Comparison of ENCODE assay signal across 27 mouse cellular contexts in genomic region chr9:87965103-87965780, GRCm38 (mm10).
DNase-seq lines count a peak whose midpoint lies in the region; ATAC-seq and TF ChIP-seq lines count a peak whose summit lies in the region.
"Had no signal": no experiment of that assay in that cellular context is flagged by ENCODE, and none has a peak within 500 bp of the region (broad histone marks: within the 10 kb centered on the region; RNA-seq: fewer than 3 reads in every experiment).

No protein-coding gene starts in this region.

- H3K27ac ChIP-seq in embryonic facial prominence, embryonic 11.5 days (replicated peaks; ENCODE audit: low read depth, low read length), result no peak overlapping the region
- no peak overlapping the region for H3K27ac ChIP-seq in embryonic facial prominence, embryonic 10.5 days (replicated peaks)
- H3K27ac ChIP-seq in lung, embryonic 16.5 days (ENCODE audit: low read length), result peak overlapping the region; percentile 36; the same call in 1 of the 2 replicates
- H3K27ac ChIP-seq in embryonic facial prominence, embryonic 15.5 days (replicated peaks), result peak overlapping the region; percentile 61
- no peak overlapping the region for H3K27ac ChIP-seq in thymus, adult 2 months (ENCODE audit: control insufficient read depth, insufficient read depth, low read length)
- H3K27ac ChIP-seq: forebrain, embryonic 12.5 days; forebrain, embryonic 15.5 days; gastrocnemius, adult 2 months; heart, embryonic 15.5 days; hindbrain, embryonic 10.5 days; hindbrain, embryonic 13.5 days had no signal

- 53% methylated on average over 3 of the region's 3 CpGs for WGBS in embryonic facial prominence, embryonic 11.5 days
- 64% methylated on average over 3 of the region's 3 CpGs for WGBS in embryonic facial prominence, embryonic 10.5 days
- WGBS in lung, embryonic 16.5 days, result 30% methylated on average over 3 of the region's 3 CpGs
- 33% methylated on average over 3 of the region's 3 CpGs for WGBS in embryonic facial prominence, embryonic 15.5 days
- 92% methylated on average over 3 of the region's 3 CpGs for WGBS in thymus, adult 2 months

- no peak for ATAC-seq in embryonic facial prominence, embryonic 11.5 days (replicated peaks; ENCODE audit: insufficient number of reproducible peaks, low FRiP score, low TSS enrichment, low read depth)
- no peak for ATAC-seq in lung, embryonic 16.5 days (ENCODE audit: low read depth)
- ATAC-seq in embryonic facial prominence, embryonic 15.5 days (ENCODE audit: insufficient number of reproducible peaks, low FRiP score, low TSS enrichment, low read depth), result peak; percentile 53; the same call in 1 of the 2 replicates
- no peak for ATAC-seq in frontal cortex, adult (ENCODE audit: low TSS enrichment)
- ATAC-seq: activated CD4-positive, CD25-positive, alpha-beta regulatory T cell, adult 4 months; forebrain, embryonic 15.5 days; hindbrain, embryonic 16.5 days had no signal

- no peaks in the 10 kb centered on the region for H3K4me1 ChIP-seq in embryonic facial prominence, embryonic 11.5 days (ENCODE audit: control insufficient read depth, insufficient read depth, low read length)
- H3K4me1 ChIP-seq in embryonic facial prominence, embryonic 10.5 days, result peaks cover 11% of the 10 kb centered on the region
- peaks cover 5% of the 10 kb centered on the region; the same call in 1 of the 2 replicates for H3K4me1 ChIP-seq in lung, embryonic 16.5 days (replicated peaks; ENCODE audit: control insufficient read depth, insufficient read depth, low read length)
- H3K4me1 ChIP-seq in embryonic facial prominence, embryonic 15.5 days, result peaks cover 10% of the 10 kb centered on the region
- no peaks in the 10 kb centered on the region for H3K4me1 ChIP-seq in thymus, adult 2 months (replicated peaks; ENCODE audit: control insufficient read depth, insufficient read depth, low read length)
- H3K4me1 ChIP-seq: forebrain, embryonic 12.5 days; forebrain, embryonic 15.5 days; heart, embryonic 12.5 days; heart, embryonic 15.5 days; hindbrain, embryonic 10.5 days; hindbrain, embryonic 13.5 days had no signal

- H3K4me3 ChIP-seq in embryonic facial prominence, embryonic 11.5 days (ENCODE audit: low read depth, low read length), result no peak overlapping the region
- no peak overlapping the region for H3K4me3 ChIP-seq in embryonic facial prominence, embryonic 10.5 days
- no peak overlapping the region for H3K4me3 ChIP-seq in lung, embryonic 16.5 days (ENCODE audit: low read length)
- no peak overlapping the region for H3K4me3 ChIP-seq in embryonic facial prominence, embryonic 15.5 days (replicated peaks)
- no peak overlapping the region for H3K4me3 ChIP-seq in thymus, adult 2 months (ENCODE audit: control insufficient read depth, insufficient read depth, low read length)
- H3K4me3 ChIP-seq: erythroblast, embryonic 14.5 days; forebrain, embryonic 12.5 days; forebrain, embryonic 15.5 days; gastrocnemius, adult 2 months; heart, embryonic 12.5 days; heart, embryonic 15.5 days; hindbrain, embryonic 10.5 days; hindbrain, embryonic 13.5 days had no signal

- no peaks in the 10 kb centered on the region for H3K9me3 ChIP-seq in embryonic facial prominence, embryonic 11.5 days (replicated peaks; ENCODE audit: control insufficient read depth, low read length)
- no peaks in the 10 kb centered on the region for H3K9me3 ChIP-seq in embryonic facial prominence, embryonic 10.5 days
- no peaks in the 10 kb centered on the region for H3K9me3 ChIP-seq in lung, embryonic 16.5 days (ENCODE audit: control insufficient read depth, low read length)
- H3K9me3 ChIP-seq in embryonic facial prominence, embryonic 15.5 days (replicated peaks), result no peaks in the 10 kb centered on the region
- H3K9me3 ChIP-seq: forebrain, embryonic 12.5 days; forebrain, embryonic 15.5 days; heart, embryonic 12.5 days; heart, embryonic 15.5 days; hindbrain, embryonic 10.5 days; hindbrain, embryonic 13.5 days had no signal

- H3K4me2 ChIP-seq in embryonic facial prominence, embryonic 11.5 days (ENCODE audit: low read depth, low read length), result no peak overlapping the region
- 0 out of 2 replicates have a peak overlapping the region, but pooled peaks have one; percentile 2 for H3K4me2 ChIP-seq in lung, embryonic 16.5 days (ENCODE audit: low read depth, low read length)
- no peak overlapping the region for H3K4me2 ChIP-seq in embryonic facial prominence, embryonic 15.5 days (replicated peaks)
- H3K4me2 ChIP-seq: forebrain, embryonic 12.5 days; forebrain, embryonic 15.5 days; heart, embryonic 12.5 days; heart, embryonic 15.5 days; hindbrain, embryonic 13.5 days had no signal

- DNase-seq in embryonic facial prominence, embryonic 11.5 days (ENCODE audit: low spot score), result peak; percentile 2
- DNase-seq in embryonic facial prominence, embryonic 10.5 days (ENCODE audit: low spot score), result no peak
- no peak for DNase-seq in lung, postnatal 4 days
- DNase-seq in adipocyte (ENCODE audit: low spot score), result peak; percentile 20
- no peak for DNase-seq in thymus, adult 2 months
- DNase-seq: adrenal gland, postnatal 10 days; adrenal gland, postnatal 36 days; cerebellum, adult 18-20 months; cerebellum, adult 9-10 months; cerebellum, postnatal 14 days; gastrocnemius, adult 2 months; gastrocnemius, postnatal 14 days; heart, adult 18-20 months; heart, postnatal 10 days; heart, postnatal 36 days had no signal

- no peak overlapping the region for H3K9ac ChIP-seq in embryonic facial prominence, embryonic 11.5 days (replicated peaks; ENCODE audit: low read length)
- H3K9ac ChIP-seq in lung, embryonic 16.5 days (ENCODE audit: low read length), result no peak overlapping the region
- no peak overlapping the region for H3K9ac ChIP-seq in embryonic facial prominence, embryonic 15.5 days
- H3K9ac ChIP-seq: forebrain, embryonic 12.5 days; forebrain, embryonic 15.5 days; heart, embryonic 12.5 days; heart, embryonic 15.5 days; hindbrain, embryonic 13.5 days had no signal

- no peak for TF ChIP-seq POLR2A in thymus, adult 2 months (IDR thresholded peaks at IDR 0.05; ENCODE audit: control insufficient read depth, extremely low read depth, insufficient read depth, low read length, poor library complexity)

- H3K27me3 ChIP-seq in embryonic facial prominence, embryonic 11.5 days (ENCODE audit: control insufficient read depth, insufficient read depth, low read length), result no peaks in the 10 kb centered on the region
- no peaks in the 10 kb centered on the region for H3K27me3 ChIP-seq in embryonic facial prominence, embryonic 10.5 days (replicated peaks; ENCODE audit: low read depth, poor library complexity, severe bottlenecking)
- H3K27me3 ChIP-seq in lung, embryonic 16.5 days (ENCODE audit: control insufficient read depth, insufficient read depth, low read depth, low read length), result no peaks in the 10 kb centered on the region
- no peaks in the 10 kb centered on the region for H3K27me3 ChIP-seq in embryonic facial prominence, embryonic 15.5 days
- no peaks in the 10 kb centered on the region for H3K27me3 ChIP-seq in thymus, adult 2 months (ENCODE audit: control insufficient read depth, insufficient read depth, low read length)
- H3K27me3 ChIP-seq: forebrain, embryonic 12.5 days; forebrain, embryonic 15.5 days; heart, embryonic 12.5 days; heart, embryonic 15.5 days; hindbrain, embryonic 13.5 days had no signal

- no peak for TF ChIP-seq CTCF in thymus, adult 2 months (IDR thresholded peaks at IDR 0.05; ENCODE audit: borderline replicate concordance, control insufficient read depth, extremely low read depth, insufficient read depth, low read length, poor library complexity)

- H3K36me3 ChIP-seq in embryonic facial prominence, embryonic 11.5 days (replicated peaks; ENCODE audit: control insufficient read depth, insufficient read depth, low read depth, low read length), result no peaks in the 10 kb centered on the region
- H3K36me3 ChIP-seq in embryonic facial prominence, embryonic 10.5 days (replicated peaks), result no peaks in the 10 kb centered on the region
- H3K36me3 ChIP-seq in lung, embryonic 16.5 days (ENCODE audit: control insufficient read depth, insufficient read depth, low read length), result no peaks in the 10 kb centered on the region
- H3K36me3 ChIP-seq in embryonic facial prominence, embryonic 15.5 days, result no peaks in the 10 kb centered on the region
- H3K36me3 ChIP-seq in thymus, adult 2 months (ENCODE audit: control insufficient read depth, insufficient read depth, low read length), result no peaks in the 10 kb centered on the region
- H3K36me3 ChIP-seq: forebrain, embryonic 12.5 days; forebrain, embryonic 15.5 days; heart, embryonic 12.5 days; heart, embryonic 15.5 days; hindbrain, embryonic 10.5 days; hindbrain, embryonic 13.5 days had no signal

Comparison
In these comparisons a context has a peak if more than half of its experiments do, and no peak if none do; other contexts are left out.
1. DNase-seq: peak in embryonic facial prominence, embryonic 11.5 days (single experiment) and adipocyte (single experiment); none in embryonic facial prominence, embryonic 10.5 days (single experiment), lung, postnatal 4 days (0 of 2) and thymus, adult 2 months (single experiment).
2. H3K27ac ChIP-seq: peak in lung, embryonic 16.5 days (single experiment) and embryonic facial prominence, embryonic 15.5 days (single experiment); none in embryonic facial prominence, embryonic 11.5 days (single experiment), embryonic facial prominence, embryonic 10.5 days (single experiment) and thymus, adult 2 months (single experiment).